9 mouse cellular contexts compared by ENCODE assay signal in genomic region chr16:38012382-38012781, GRCm38 (mm10).
DNase-seq lines count a peak whose midpoint lies in the region.
"Had no signal": no experiment of that assay in that cellular context is flagged by ENCODE, and none has a peak within 500 bp of the region (broad histone marks: within the 10 kb centered on the region; RNA-seq: fewer than 3 reads in every experiment).

No protein-coding gene starts in this region.

- peak; percentile 6 for DNase-seq in testis, postnatal 10 days (ENCODE audit: low spot score)
- no peak for DNase-seq in testis, postnatal 14 days (ENCODE audit: low spot score)
- peak; percentile 95 for DNase-seq in fat pad, adult 2 months (ENCODE audit: extremely low read depth, low read depth, low spot score)
- DNase-seq in lung, postnatal 10 days, result peak; percentile 73
- DNase-seq in yolk sac, embryonic 10.5 days (ENCODE audit: low spot score), result peak; percentile 68
- no peak for DNase-seq in spleen, adult 18-20 months
- no peak for DNase-seq in right cerebral cortex, postnatal 4 days
- DNase-seq in gastrocnemius, postnatal 25 days, result no peak
- DNase-seq: kidney, adult 8-10 months had no signal

Comparison
In these comparisons a context has a peak if more than half of its experiments do, and no peak if none do; other contexts are left out.
1. DNase-seq: peak in testis, postnatal 10 days (single experiment), fat pad, adult 2 months (single experiment), lung, postnatal 10 days (single experiment) and yolk sac, embryonic 10.5 days (single experiment); none in testis, postnatal 14 days (single experiment), spleen, adult 18-20 months (0 of 2), right cerebral cortex, postnatal 4 days (single experiment) and gastrocnemius, postnatal 25 days (single experiment).